Mouse (Mus musculus) kidney, embryonic 14.5 days (tissue): Measurements from ENCODE around the gene Itga3. TPM values are rescaled to one million over a fixed set of nuclear protein-coding genes. Genes with fewer than 3 reads are reported as not detected.
A peak's percentile ranks its signal among the peaks of the same experiment; 100 is the strongest.

Experiments used
- ATAC-seq: fragments of 200-750 bp; cut with Nextera tagmentation; 2 replicates; pipeline ENCODE4 v1.8.0; 2017; ENCODE audit warnings: moderate number of reproducible peaks, mild to moderate bottlenecking, moderate TSS enrichment, moderate library complexity; ENCODE audit not compliant: low FRiP score, low TSS enrichment
- H3K27ac ChIP-seq: fragments of 300-500 bp; sonication (generic); 2 replicates; pipeline ENCODE4 v1.5.1; 2014; ENCODE audit warnings: low read depth, mild to moderate bottlenecking, low read length, moderate library complexity, mixed read lengths
- H3K27me3 ChIP-seq: fragments of 300-500 bp; sonication (generic); 2 replicates; pipeline ENCODE4 v1.6.1; 2014; ENCODE audit warnings: mild to moderate bottlenecking, low read length; ENCODE audit not compliant: control insufficient read depth, insufficient read depth
- H3K36me3 ChIP-seq: fragments of 300-500 bp; sonication (generic); 2 replicates; pipeline ENCODE4 v1.6.1; 2014; ENCODE audit warnings: low read length, mixed read lengths; ENCODE audit not compliant: control insufficient read depth, insufficient read depth
- H3K4me1 ChIP-seq: fragments of 300-500 bp; sonication (generic); 2 replicates; pipeline ENCODE4 v1.6.1; 2014; ENCODE audit warnings: low read length, mixed read lengths; ENCODE audit not compliant: control insufficient read depth, insufficient read depth
- H3K4me2 ChIP-seq: fragments of 300-500 bp; sonication (generic); replicated peaks from 2 replicates; pipeline ENCODE4 v1.6.1; 2014; ENCODE audit warnings: low read depth, mild to moderate bottlenecking, low read length
- H3K4me3 ChIP-seq: fragments of 300-500 bp; sonication (generic); 2 replicates; pipeline ENCODE4 v1.5.1; 2014; ENCODE audit warnings: mild to moderate bottlenecking, low read length
- H3K9ac ChIP-seq: fragments of 300-500 bp; sonication (generic); 2 replicates; pipeline ENCODE4 v1.6.1; 2014; ENCODE audit warnings: low read depth, mild to moderate bottlenecking, low read length, moderate library complexity
- H3K9me3 ChIP-seq: fragments of 300-500 bp; sonication (generic); 2 replicates; pipeline ENCODE4 v1.6.1; 2016; ENCODE audit warnings: low read length; ENCODE audit not compliant: control insufficient read depth
- WGBS: fragments of 180-500 bp; shearing (Covaris S2); extraction: QIAGEN DNeasy Blood & Tissue Kit; methylation state at CpG from one replicate; pipeline ENCODE4 v1.1.7; 2014; 5-methylcytosine and 5-hydroxymethylcytosine counted together
- polyA plus RNA-seq: library from polyadenylated mRNA; unstranded; fragments of >200 nt; fragmentation: Nextera tagmentation; extraction: Ambion mirVana; gene quantifications from 2 replicates; pipeline ENCODE4 v1.2.1, GENCODE M21; 2014

Itga3 gene
- polyA plus RNA-seq, 1 experiment from 2014 or later, result 20.9 TPM

DNA sequence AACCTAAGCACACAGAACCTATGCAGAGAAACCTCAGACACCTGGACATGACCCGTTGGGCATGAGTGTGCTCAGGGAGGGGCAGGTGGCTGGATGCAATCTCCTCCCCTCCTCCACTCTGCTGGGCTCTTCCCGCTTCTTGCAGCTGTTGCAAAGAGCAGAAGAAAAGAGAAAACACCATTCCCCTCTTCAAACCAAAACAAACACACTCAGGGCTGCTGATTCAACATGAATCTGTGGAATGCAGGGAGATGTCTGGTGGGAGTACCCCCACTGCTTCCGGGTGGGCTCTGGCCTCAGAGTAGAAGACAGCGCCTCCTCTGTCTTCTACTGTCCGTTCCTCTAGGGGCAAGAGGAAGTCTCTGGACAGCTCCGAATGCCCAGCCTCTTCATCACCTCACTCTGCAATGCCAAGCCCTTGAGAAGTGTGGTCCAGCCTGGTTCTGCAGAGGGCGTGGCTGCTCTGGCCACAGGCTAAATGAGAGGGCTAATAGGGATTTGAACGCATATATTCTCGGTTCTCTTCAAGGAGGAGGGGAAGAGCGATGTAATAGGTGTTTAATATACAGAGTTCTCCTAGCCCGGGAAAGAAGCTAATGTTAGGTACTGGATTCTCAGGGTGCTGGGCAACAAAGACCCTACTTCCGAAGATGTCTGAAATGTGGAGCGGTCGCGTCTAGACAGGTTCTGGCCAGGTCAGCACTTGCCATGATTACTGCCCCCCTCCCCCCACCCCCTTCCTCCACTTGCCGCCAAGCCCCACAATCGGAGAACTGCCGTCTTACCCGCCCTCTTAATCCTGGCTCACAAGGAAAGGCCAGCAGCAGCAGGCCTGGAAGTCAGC, 1.2 kb downstream of the Itga3 start:
- Histone ChIP-seq H3K27me3 (no peaks in the 10 kb centered on the region), H3K9me3 (no peaks in the 10 kb centered on the region), H3K27ac (peak overlapping the region; percentile 69; the same call in 1 of the 2 replicates), H3K4me1 (peaks cover 66% of the 10 kb centered on the region), H3K4me3 (peak overlapping the region; percentile 67), H3K4me2 (peak overlapping the region; percentile 86), H3K9ac (peak overlapping the region; percentile 62), H3K36me3 (no peaks in the 10 kb centered on the region)
- WGBS, result 4% methylated on average over 19 of the region's 19 CpGs
- no peak for ATAC-seq

DNA sequence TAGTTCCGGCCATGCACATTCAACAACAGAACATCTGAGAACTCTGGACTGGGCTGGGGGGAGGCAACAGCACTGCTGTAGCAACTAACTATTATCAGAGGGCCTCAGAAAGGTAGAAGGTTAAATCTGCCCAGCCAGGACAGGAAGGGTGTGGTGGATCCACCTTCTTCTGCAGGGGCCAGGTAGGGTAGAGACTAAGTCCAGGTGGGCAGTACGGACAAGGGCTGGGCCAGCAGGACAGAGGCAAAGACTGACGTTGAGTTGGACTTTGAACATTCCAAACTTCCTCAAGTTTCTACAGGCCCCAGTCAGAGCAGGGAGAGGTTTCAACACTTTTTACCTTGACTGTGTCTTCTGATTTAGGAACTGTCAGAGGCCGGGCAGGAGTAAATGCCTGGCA, 1.9 kb downstream of the Itga3 start:
- ATAC-seq, result no peak
- no peaks in the 10 kb centered on the region for H3K36me3 ChIP-seq
- H3K27ac ChIP-seq, result no peak overlapping the region
- H3K4me2 ChIP-seq, result peak overlapping the region; percentile 86
- 57% methylated on average over 4 of the region's 4 CpGs for WGBS
- H3K9ac ChIP-seq, result no peak overlapping the region
- no peaks in the 10 kb centered on the region for H3K9me3 ChIP-seq
- no peaks in the 10 kb centered on the region for H3K27me3 ChIP-seq
- H3K4me3 ChIP-seq, result peak overlapping the region; percentile 67; the same call in 1 of the 2 replicates
- peaks cover 58% of the 10 kb centered on the region for H3K4me1 ChIP-seq

DNA sequence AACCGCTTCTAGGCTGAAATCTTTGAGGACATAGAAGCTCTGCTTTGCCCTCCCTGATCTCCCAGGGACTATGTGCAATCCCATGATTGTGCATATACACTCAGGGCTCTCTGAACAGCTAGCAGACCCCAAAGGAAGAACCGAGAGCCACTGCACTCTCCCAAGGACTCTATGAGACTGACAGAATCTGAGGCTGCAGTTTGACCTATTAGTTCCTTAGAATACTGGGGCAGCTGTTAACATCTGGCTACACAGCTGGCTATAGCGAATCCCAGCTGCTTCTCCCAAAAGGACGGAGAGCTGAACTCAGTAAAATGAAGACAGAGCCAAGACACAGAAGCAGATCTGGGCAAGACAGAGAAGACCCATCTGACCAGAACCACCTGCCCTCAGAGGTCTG, 2.8 kb downstream of the Itga3 start:
- H3K27me3 ChIP-seq, result no peaks in the 10 kb centered on the region
- WGBS, result 70% methylated on average over 4 of the region's 4 CpGs
- peaks cover 50% of the 10 kb centered on the region for H3K4me1 ChIP-seq

DNA sequence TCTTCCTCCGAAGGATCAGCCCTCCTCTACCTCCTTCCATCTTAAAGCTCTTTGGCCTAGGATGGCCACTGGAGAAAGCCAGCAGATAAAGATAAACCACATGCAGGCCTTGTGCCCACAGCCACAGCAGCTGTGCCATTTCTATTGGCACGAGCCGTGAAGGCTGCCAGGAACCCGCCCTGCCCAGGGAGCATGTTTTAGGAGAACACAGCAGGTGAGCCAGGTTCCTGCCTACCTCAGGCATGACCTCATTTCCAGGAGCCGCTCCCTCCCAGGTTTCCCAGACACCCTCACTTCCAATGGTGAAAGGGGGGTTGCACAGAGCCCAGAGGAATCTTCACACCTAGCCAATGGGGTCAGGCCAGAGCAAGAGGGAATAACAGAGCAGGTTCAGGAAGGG, 3.8 kb downstream of the Itga3 start:
- H3K4me1 ChIP-seq, result peaks cover 40% of the 10 kb centered on the region

More for the DNA sequence above, 2.8 kb downstream of the Itga3 start:
- Histone ChIP-seq H3K27ac (no peak overlapping the region), H3K4me3 (no peak overlapping the region), H3K9me3 (no peaks in the 10 kb centered on the region), H3K9ac (no peak overlapping the region), H3K4me2 (peak overlapping the region; percentile 15; the same call in 1 of the 2 replicates), H3K36me3 (no peaks in the 10 kb centered on the region)
- no peak for ATAC-seq

DNA sequence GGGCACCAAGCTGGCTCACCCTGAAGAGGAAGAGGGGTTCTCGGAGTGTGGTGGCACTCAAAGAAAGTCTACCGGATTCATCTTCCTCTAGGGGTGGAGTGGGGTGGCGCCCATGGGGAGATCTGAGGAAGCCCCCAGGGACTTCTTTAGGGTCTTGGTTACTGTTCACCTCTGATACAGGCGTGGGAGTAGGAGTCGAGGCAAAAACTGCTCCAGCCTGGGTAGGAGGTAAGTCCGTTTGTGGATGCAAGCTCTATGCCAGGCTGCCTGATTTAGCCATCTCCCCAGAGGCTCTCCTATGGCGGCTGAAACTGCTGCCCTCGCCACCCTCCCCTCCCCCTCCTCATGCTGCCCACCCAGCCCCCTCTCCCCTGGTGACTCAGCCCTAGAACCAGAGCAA, 4.5 kb downstream of the Itga3 start:
- Histone ChIP-seq H3K9me3 (no peaks in the 10 kb centered on the region), H3K27me3 (no peaks in the 10 kb centered on the region), H3K27ac (no peak overlapping the region), H3K4me1 (peaks cover 39% of the 10 kb centered on the region), H3K4me3 (no peak overlapping the region), H3K36me3 (no peaks in the 10 kb centered on the region; the same call in 1 of the 2 replicates), H3K9ac (no peak overlapping the region), H3K4me2 (no peak overlapping the region)
- WGBS, result 75% methylated on average over 8 of the region's 8 CpGs
- no peak for ATAC-seq

More for the DNA sequence above, 3.8 kb downstream of the Itga3 start:
- no peak overlapping the region for H3K27ac ChIP-seq
- WGBS, result 81% methylated on average over 5 of the region's 5 CpGs
- no peak overlapping the region for H3K9ac ChIP-seq
- H3K27me3 ChIP-seq, result no peaks in the 10 kb centered on the region
- no peaks in the 10 kb centered on the region; the same call in 1 of the 2 replicates for H3K36me3 ChIP-seq
- no peaks in the 10 kb centered on the region for H3K9me3 ChIP-seq
- H3K4me2 ChIP-seq, result no peak overlapping the region
- no peak overlapping the region for H3K4me3 ChIP-seq
- ATAC-seq, result no peak

DNA sequence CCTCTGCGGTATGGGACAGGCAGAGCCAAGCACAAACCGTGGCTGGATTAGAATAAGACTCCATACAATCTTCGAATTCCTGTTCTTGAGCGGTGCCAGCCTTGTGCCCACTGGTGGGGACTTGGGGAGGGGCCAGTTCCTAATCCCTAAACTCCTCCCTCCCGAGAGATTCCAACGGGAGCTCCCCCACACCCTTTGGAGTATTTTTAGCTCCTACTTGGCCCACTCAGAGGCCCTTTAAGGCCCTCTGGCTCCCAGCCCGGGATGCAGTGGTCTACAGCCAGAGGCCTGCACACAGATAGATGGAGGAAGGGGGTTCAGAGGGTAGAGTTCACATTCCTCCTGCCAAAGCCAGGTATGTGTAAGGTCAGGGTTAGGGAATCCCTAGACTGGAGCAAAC, 5.3 kb downstream of the Itga3 start:
- Histone ChIP-seq H3K4me1 (peaks cover 39% of the 10 kb centered on the region), H3K36me3 (no peaks in the 10 kb centered on the region; the same call in 1 of the 2 replicates), H3K27me3 (no peaks in the 10 kb centered on the region), H3K9ac (peak overlapping the region; percentile 18; the same call in 1 of the 2 replicates), H3K4me2 (no peak overlapping the region), H3K4me3 (no peak overlapping the region), H3K9me3 (no peaks in the 10 kb centered on the region), H3K27ac (peak overlapping the region; percentile 30; the same call in 1 of the 2 replicates)
- no peak for ATAC-seq
- WGBS, result 56% methylated on average over 7 of the region's 7 CpGs

DNA sequence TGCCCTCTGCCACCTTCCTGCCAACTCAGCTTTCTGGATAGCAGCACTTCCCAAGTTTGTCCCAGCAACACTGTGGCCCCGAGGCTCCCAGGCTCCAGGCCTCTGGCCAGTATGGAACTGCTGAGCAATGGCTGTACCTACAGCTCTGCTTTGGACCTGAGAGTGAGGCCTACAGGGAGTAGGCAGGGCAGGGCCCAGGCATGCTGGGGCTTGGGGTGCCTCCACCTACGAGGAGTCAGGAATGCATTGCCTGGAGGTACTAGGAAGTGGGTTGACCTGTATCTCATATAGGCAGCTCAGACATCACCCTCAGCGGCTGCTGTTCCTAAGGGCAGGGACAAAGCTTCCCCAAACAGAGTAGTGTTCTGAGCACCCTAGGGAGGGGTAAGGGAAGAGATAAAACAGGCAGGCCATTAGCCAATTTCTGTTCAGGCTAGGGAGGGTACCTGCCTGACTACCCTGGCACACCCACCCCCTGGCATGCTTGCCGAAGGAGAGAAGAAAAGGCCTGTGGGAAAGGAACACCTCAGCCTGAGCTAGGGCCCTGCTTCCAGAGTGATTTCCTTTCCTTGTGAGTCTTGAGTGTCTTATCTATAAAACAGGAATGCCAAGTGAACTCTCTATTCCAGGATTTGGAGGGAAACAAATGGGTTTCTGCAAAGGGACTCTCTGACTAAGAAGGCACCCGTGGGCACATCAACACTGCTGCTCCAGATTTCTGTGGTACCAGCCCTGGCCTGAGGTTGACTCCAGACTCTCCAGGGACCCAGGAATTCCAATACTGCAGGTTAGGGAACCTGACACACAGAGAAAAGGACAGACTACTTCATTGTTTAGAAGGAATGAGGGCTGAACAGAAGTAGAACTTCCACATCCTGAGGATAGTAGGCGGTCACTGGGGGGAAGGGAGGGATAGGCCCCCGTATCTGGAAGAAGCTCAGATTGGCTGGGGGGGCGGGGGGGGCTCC, 6.2 kb downstream of the Itga3 start:
- Histone ChIP-seq H3K27ac (peak overlapping the region; percentile 30; the same call in 1 of the 2 replicates), H3K27me3 (no peaks in the 10 kb centered on the region), H3K9ac (no peak overlapping the region), H3K36me3 (peaks cover 5% of the 10 kb centered on the region), H3K4me1 (peaks cover 38% of the 10 kb centered on the region), H3K4me3 (no peak overlapping the region), H3K9me3 (no peaks in the 10 kb centered on the region), H3K4me2 (no peak overlapping the region)
- WGBS, result 74% methylated on average over 8 of the region's 8 CpGs
- ATAC-seq, result no peak

DNA sequence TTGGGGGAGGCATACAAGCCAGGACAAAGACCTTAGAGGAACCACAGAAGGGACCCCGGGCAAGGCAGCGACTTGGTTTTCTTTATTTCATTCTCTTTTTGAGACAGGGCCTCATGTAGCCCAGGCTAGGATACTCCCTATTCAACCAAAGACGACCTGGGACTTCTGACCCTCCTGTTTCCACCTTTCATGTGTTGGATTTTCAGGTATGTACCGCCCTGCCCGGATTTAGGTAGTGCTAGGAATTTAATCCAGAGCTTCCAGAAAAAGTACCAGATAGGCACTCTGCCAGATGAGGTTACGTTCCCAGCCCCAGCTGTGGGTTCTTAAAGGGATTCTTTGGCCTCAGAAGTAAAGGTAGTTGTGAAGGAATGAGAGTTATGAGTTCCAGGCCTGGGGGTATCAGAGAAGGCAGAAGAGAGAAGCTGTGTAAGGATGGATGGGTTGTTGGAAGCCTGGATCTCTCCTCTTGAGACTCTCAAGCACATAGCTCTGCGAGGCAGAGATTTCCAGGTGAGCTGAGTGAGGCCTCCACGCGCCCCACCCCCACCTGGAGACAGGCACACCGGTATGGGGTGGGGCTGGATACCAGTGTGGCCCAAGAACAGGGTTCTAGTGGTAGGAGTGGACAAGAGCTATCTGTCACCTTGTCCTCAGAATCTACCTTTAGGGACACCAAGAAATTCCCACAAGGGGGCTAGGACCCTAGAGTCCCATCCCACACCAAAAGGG, 7.2 kb downstream of the Itga3 start:
- Histone ChIP-seq H3K9ac (no peak overlapping the region), H3K36me3 (peaks cover 6% of the 10 kb centered on the region), H3K4me2 (no peak overlapping the region), H3K9me3 (no peaks in the 10 kb centered on the region), H3K4me1 (peaks cover 28% of the 10 kb centered on the region; the same call in 1 of the 2 replicates), H3K27ac (no peak overlapping the region), H3K27me3 (no peaks in the 10 kb centered on the region), H3K4me3 (no peak overlapping the region)
- no peak for ATAC-seq
- 88% methylated on average over 10 of the region's 10 CpGs for WGBS
